Mouse (Mus musculus) forebrain, embryonic 11.5 days (tissue): ENCODE measurements at regions not wholly inside any gene's neighbourhood (a gene's known extent, or its start where the extent isn't known, plus 50 kb on each side); places are given as distances from the start of the nearest gene placed in this dataset.

Experiments
- ATAC-seq: fragments of 200-750 bp; cut with Nextera tagmentation; replicated peaks from 2 replicates; pipeline ENCODE4 v1.8.0; 2017; ENCODE audit warnings: moderate TSS enrichment; ENCODE audit not compliant: low FRiP score
- DNase-seq: peaks from one replicate; pipeline ENCODE4 v3.0.0-alpha.2; 2017; ENCODE audit warnings: low spot score
- H3K27ac ChIP-seq: fragments of 300-500 bp; sonication (generic); 2 replicates; pipeline ENCODE4 v1.5.1; 2014; ENCODE audit warnings: low read depth, low read length
- H3K27me3 ChIP-seq: fragments of 300-500 bp; sonication (generic); 2 replicates; pipeline ENCODE4 v1.6.1; 2014; ENCODE audit warnings: mild to moderate bottlenecking, low read length, mixed read lengths; ENCODE audit not compliant: control insufficient read depth, insufficient read depth
- H3K36me3 ChIP-seq: fragments of 300-500 bp; sonication (generic); 2 replicates; pipeline ENCODE4 v1.6.1; 2014; ENCODE audit warnings: mild to moderate bottlenecking, low read length, moderate library complexity, mixed read lengths; ENCODE audit not compliant: control insufficient read depth, insufficient read depth
- H3K4me1 ChIP-seq: fragments of 300-500 bp; sonication (generic); replicated peaks from 2 replicates; pipeline ENCODE4 v1.6.1; 2014; ENCODE audit warnings: low read length, mixed read lengths; ENCODE audit not compliant: control insufficient read depth, insufficient read depth
- H3K4me2 ChIP-seq: fragments of 300-500 bp; sonication (generic); 2 replicates; pipeline ENCODE4 v1.6.1; 2014; ENCODE audit warnings: low read depth, mild to moderate bottlenecking, low read length, moderate library complexity, mixed read lengths; ENCODE audit not compliant: severe bottlenecking
- H3K4me3 ChIP-seq: fragments of 300-500 bp; sonication (generic); 2 replicates; pipeline ENCODE4 v1.5.1; 2014; ENCODE audit warnings: low read depth, low read length
- H3K9ac ChIP-seq: fragments of 300-500 bp; sonication (generic); 2 replicates; pipeline ENCODE4 v1.6.1; 2014; ENCODE audit warnings: low read length
- H3K9me3 ChIP-seq: fragments of 300-500 bp; sonication (generic); 2 replicates; pipeline ENCODE4 v1.6.1; 2016; ENCODE audit warnings: low read length, mixed read lengths; ENCODE audit not compliant: control insufficient read depth
- WGBS: fragments of 180-500 bp; shearing (Covaris S2); extraction: QIAGEN DNeasy Blood & Tissue Kit; methylation state at CpG from one replicate; pipeline ENCODE4 v1.1.7; 2014; 5-methylcytosine and 5-hydroxymethylcytosine counted together

DNA sequence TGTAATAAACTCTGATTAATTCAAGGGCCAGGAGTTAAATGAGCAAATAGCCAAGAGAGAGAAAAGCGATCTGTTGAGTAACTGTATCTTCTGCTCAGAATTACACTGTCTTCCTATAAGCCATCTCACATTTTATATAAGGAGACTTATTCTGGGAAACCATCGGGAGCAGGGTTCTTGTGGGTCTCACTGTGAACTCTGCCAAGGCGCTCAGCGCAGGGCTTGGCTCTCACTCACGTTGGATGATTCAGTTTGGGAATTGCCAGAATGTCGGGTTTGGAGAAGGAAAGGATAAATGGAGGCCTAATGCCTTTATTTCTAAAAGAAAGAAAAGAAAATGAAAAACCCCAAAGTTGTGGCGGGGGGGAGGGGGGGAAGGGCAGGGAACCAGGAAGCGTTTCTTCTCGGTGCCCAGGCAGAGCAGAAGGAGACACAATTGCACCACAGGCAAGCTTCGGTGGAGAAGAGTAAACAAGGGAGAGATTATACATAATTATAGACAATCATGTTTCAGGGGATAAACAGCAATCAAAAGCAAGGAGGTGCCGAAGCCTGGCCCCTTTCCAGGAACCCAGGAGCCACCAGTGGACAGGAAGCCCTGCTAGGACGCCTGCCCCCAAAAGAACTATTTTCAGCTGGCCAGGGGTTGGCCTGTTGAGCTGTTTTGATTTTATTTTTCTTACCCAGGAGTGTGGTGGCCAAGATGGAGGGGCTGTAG, 60.5 kb upstream of the Neo1 start:
- no peak for DNase-seq
- no peaks in the 10 kb centered on the region for H3K36me3 ChIP-seq
- H3K4me2 ChIP-seq = no peak overlapping the region
- H3K9me3 ChIP-seq = no peaks in the 10 kb centered on the region
- no peak overlapping the region for H3K9ac ChIP-seq
- no peaks in the 10 kb centered on the region for H3K27me3 ChIP-seq
- peaks cover 4% of the 10 kb centered on the region; the same call in 1 of the 2 replicates for H3K4me1 ChIP-seq
- no peak overlapping the region for H3K4me3 ChIP-seq
- no peak overlapping the region for H3K27ac ChIP-seq
- no peak for ATAC-seq
- WGBS = 46% methylated on average over 12 of the region's 12 CpGs

DNA sequence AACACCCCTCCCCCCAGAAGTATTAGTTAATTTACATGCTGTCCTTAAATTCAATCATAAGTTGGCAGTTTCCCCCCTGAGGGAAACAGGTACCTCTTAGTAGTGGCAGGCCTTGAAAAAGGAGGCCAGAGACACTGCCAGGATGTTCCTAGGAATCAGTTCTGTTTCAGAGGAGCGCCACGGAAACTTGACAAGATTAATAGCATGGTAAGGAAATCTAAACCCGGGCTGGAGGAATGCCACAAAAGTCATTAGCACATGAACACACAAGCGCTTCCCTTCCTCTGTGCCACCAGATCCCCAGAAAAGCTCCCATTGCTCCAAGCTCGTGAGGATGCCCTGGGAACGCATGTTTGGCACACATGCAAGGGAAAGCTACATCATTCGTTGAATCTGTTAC, 59.4 kb upstream of the Neo1 start:
- ATAC-seq = no peak

DNA sequence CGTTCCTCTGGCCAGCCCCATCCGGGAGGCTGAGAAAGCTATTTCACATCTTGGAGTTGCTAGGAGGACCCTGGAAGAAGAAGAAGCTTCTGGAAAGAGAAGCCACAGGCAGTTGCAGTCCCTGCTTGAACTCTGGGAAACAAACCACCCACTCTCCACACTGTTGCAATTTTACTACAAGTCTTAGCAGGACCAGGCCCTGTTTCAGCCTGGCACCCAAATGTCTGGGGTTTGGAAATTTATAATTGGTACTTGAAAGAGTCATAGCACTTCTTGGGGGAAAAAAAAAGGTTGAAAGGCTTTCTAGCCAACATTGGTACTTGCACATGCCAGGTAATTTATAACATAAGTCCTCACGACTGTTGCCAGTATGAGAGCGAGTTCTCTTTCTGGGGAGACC, 57.9 kb upstream of the Neo1 start:
- peaks cover 4% of the 10 kb centered on the region; the same call in 1 of the 2 replicates for H3K4me1 ChIP-seq

More for the DNA sequence above, 59.4 kb upstream of the Neo1 start:
- DNase-seq = no peak
- Histone ChIP-seq H3K4me2 (no peak overlapping the region), H3K4me3 (no peak overlapping the region), H3K27ac (no peak overlapping the region), H3K9ac (no peak overlapping the region), H3K4me1 (peaks cover 4% of the 10 kb centered on the region; the same call in 1 of the 2 replicates), H3K9me3 (no peaks in the 10 kb centered on the region), H3K27me3 (no peaks in the 10 kb centered on the region), H3K36me3 (no peaks in the 10 kb centered on the region)
- WGBS = 83% methylated on average over 7 of the region's 7 CpGs

DNA sequence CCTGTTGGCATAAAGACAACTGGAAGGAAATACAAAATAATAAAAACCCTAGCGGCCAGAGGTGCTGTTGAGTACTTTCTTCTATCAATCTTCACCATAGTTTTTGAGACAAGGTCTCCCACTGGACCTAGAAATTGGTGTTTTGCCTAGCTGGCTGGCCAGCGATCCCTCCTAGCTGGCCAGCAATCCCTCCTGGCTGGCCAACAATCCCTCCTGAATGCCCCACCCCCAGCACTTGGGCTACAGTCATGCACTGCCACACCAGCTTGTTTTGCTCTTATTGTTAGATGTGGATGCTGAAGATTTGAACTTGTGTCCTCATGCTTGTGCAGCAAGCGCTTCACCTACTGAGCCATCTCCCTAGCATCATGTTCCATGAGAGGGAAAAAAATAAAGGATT, 54.9 kb upstream of the Neo1 start:
- Histone ChIP-seq H3K27me3 (no peaks in the 10 kb centered on the region), H3K9me3 (no peaks in the 10 kb centered on the region), H3K36me3 (no peaks in the 10 kb centered on the region), H3K4me1 (no peaks in the 10 kb centered on the region), H3K27ac (no peak overlapping the region), H3K4me3 (no peak overlapping the region), H3K4me2 (no peak overlapping the region), H3K9ac (no peak overlapping the region)
- 91% methylated on average over 3 of the region's 3 CpGs for WGBS
- no peak for DNase-seq
- ATAC-seq = no peak

More for the DNA sequence above, 57.9 kb upstream of the Neo1 start:
- Histone ChIP-seq H3K4me2 (no peak overlapping the region), H3K27me3 (no peaks in the 10 kb centered on the region), H3K4me3 (no peak overlapping the region), H3K36me3 (no peaks in the 10 kb centered on the region), H3K27ac (no peak overlapping the region), H3K9ac (no peak overlapping the region), H3K9me3 (no peaks in the 10 kb centered on the region)
- no peak for DNase-seq
- no peak for ATAC-seq
- 91% methylated on average over 4 of the region's 4 CpGs for WGBS

DNA sequence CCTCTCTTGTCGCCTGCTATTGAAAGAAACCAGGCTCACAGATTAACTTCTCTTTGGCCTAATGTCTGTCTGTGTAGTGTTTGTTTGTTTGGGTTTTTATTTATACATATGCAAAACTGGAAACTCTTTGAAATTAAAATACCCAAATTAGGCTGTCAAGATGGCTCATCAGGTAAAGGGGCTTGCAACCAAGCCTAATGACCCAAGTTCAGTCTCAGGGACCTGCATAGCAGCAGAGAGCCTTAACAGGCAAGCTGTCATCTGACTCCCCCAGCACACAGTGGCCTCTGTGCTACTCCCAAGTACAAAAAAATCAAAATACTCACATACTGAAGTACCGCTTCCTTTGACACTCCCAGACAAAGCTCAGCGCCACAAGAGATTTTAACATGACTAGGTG, 51.5 kb upstream of the Neo1 start:
- no peak overlapping the region for H3K4me3 ChIP-seq
- H3K9me3 ChIP-seq = no peaks in the 10 kb centered on the region
- no peaks in the 10 kb centered on the region for H3K4me1 ChIP-seq
- no peaks in the 10 kb centered on the region for H3K36me3 ChIP-seq
- H3K9ac ChIP-seq = no peak overlapping the region
- DNase-seq = no peak
- H3K27me3 ChIP-seq = no peaks in the 10 kb centered on the region
- ATAC-seq = no peak
- H3K27ac ChIP-seq = no peak overlapping the region
- WGBS = 86% methylated on average over 3 of the region's 3 CpGs
- no peak overlapping the region for H3K4me2 ChIP-seq

DNA sequence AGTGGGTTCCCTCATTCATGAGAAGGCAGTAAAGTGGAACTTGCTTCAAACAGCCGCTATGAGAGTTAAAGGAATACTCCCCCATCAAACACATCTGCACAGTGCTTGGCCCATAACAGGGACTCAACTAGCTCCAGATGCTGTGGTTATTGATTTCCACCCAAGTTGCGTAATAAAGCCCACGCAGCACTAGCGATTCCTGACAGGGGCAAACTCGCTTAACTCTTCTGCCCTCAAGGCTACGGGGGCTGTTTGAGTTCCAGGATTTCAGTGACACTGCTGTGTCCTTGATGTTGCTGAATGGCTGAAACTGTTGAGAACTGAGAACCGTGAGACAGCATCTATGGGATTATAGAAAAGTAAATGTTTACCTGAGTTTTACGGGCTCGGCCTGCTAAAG, 50.9 kb upstream of the Neo1 start:
- no peak for DNase-seq
- Histone ChIP-seq H3K27me3 (no peaks in the 10 kb centered on the region), H3K27ac (no peak overlapping the region), H3K4me2 (no peak overlapping the region), H3K4me1 (no peaks in the 10 kb centered on the region), H3K36me3 (no peaks in the 10 kb centered on the region), H3K9me3 (no peaks in the 10 kb centered on the region), H3K4me3 (no peak overlapping the region), H3K9ac (no peak overlapping the region)
- 89% methylated on average over 9 of the region's 9 CpGs for WGBS
- no peak for ATAC-seq

DNA sequence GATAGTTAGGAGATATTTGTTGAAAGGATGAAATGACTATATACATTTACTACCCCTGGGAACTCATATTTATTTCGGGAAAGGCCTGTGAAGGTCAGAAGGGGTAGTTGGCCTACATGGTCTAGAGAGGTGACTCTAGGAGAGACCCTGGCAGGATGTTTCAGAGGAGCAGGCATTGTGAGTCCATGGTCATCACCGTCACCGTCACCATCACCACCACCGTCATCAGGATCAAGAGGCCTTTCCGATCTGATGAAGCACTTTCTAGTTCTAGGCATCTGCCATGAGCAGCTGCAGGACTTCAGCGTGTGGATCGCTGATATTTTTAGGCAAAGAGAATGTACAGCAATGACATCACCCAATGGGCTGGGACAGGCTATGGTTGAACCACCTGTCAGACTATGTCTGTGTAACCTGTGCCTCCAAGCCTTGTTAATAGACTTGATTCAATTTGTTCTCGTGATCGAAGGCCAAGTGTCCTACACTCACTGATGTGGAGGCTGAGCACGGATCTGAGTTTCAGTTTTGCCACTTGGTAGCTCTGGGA, 50.4 kb upstream of the Neo1 start:
- no peaks in the 10 kb centered on the region for H3K27me3 ChIP-seq
- H3K4me1 ChIP-seq = no peaks in the 10 kb centered on the region
- no peaks in the 10 kb centered on the region for H3K36me3 ChIP-seq
- H3K9me3 ChIP-seq = no peaks in the 10 kb centered on the region
- H3K27ac ChIP-seq = no peak overlapping the region
- ATAC-seq (no peak), DNase-seq (no peak)
- 94% methylated on average over 10 of the region's 10 CpGs for WGBS
- no peak overlapping the region for H3K4me3 ChIP-seq
- no peak overlapping the region for H3K9ac ChIP-seq
- H3K4me2 ChIP-seq = no peak overlapping the region
